Mouse (Mus musculus): Measurements from ENCODE around the gene Nmnat2. TPM values are rescaled to one million over a fixed set of nuclear protein-coding genes. Genes with fewer than 3 reads are reported as not detected.

Gene Nmnat2
- total RNA-seq, 1 experiment from 2014 or later = 0.09 TPM

- ATAC-seq (replicated peaks; ENCODE audit: low read depth, poor library complexity, severe bottlenecking) = no peak
These were observed 154.6 kb downstream of the Nmnat2 start for GRCm38 (mm10) chr1:153109346-153109745.

- ATAC-seq (replicated peaks; ENCODE audit: low read depth, poor library complexity, severe bottlenecking) = no peak
These were observed 155.0 kb downstream of the Nmnat2 start for GRCm38 (mm10) chr1:153109836-153110235.

- ATAC-seq (replicated peaks; ENCODE audit: low read depth, poor library complexity, severe bottlenecking) = no peak
These were observed 156.8 kb downstream of the Nmnat2 start for GRCm38 (mm10) chr1:153111596-153111995.

- peak; percentile 32; the same call in 1 of the 2 replicates for ATAC-seq (replicated peaks; ENCODE audit: low read depth, poor library complexity, severe bottlenecking)
These were observed 160.5 kb downstream of the Nmnat2 start for GRCm38 (mm10) chr1:153115315-153115714.

- ATAC-seq (replicated peaks; ENCODE audit: low read depth, poor library complexity, severe bottlenecking) = no peak
These were observed 165.8 kb downstream of the Nmnat2 start for GRCm38 (mm10) chr1:153120544-153120943.

GRCm38 (mm10) chr1:153121320-153121719 is 166.5 kb downstream of the Nmnat2 start:
- no peak for ATAC-seq (replicated peaks; ENCODE audit: low read depth, poor library complexity, severe bottlenecking)

GRCm38 (mm10) chr1:153122764-153123163 is 168.0 kb downstream of the Nmnat2 start:
- no peak for ATAC-seq (replicated peaks; ENCODE audit: low read depth, poor library complexity, severe bottlenecking)

- ATAC-seq (replicated peaks; ENCODE audit: low read depth, poor library complexity, severe bottlenecking) = no peak
These were observed 169.7 kb downstream of the Nmnat2 start for GRCm38 (mm10) chr1:153124502-153124901.

GRCm38 (mm10) chr1:153125287-153126275 is 170.8 kb downstream of the Nmnat2 start:
- ATAC-seq (replicated peaks; ENCODE audit: low read depth, poor library complexity, severe bottlenecking) = no peak

GRCm38 (mm10) chr1:153126491-153127381 is 171.9 kb downstream of the Nmnat2 start:
- ATAC-seq (replicated peaks; ENCODE audit: low read depth, poor library complexity, severe bottlenecking) = no peak

GRCm38 (mm10) chr1:153127622-153128021 is 172.8 kb downstream of the Nmnat2 start:
- no peak for ATAC-seq (replicated peaks; ENCODE audit: low read depth, poor library complexity, severe bottlenecking)

GRCm38 (mm10) chr1:153128780-153129179 is 174.0 kb downstream of the Nmnat2 start:
- no peak for ATAC-seq (replicated peaks; ENCODE audit: low read depth, poor library complexity, severe bottlenecking)

GRCm38 (mm10) chr1:153129992-153130713 is 175.4 kb downstream of the Nmnat2 start:
- ATAC-seq (replicated peaks; ENCODE audit: low read depth, poor library complexity, severe bottlenecking) = no peak

GRCm38 (mm10) chr1:153133865-153134781 is 179.3 kb downstream of the Nmnat2 start:
- no peak for ATAC-seq (replicated peaks; ENCODE audit: low read depth, poor library complexity, severe bottlenecking)

GRCm38 (mm10) chr1:153136647-153137046 is 181.9 kb downstream of the Nmnat2 start:
- no peak for ATAC-seq (replicated peaks; ENCODE audit: low read depth, poor library complexity, severe bottlenecking)

GRCm38 (mm10) chr1:153138486-153138885 is 183.7 kb downstream of the Nmnat2 start:
- no peak for ATAC-seq (replicated peaks; ENCODE audit: low read depth, poor library complexity, severe bottlenecking)

GRCm38 (mm10) chr1:153139635-153140034 is 184.8 kb downstream of the Nmnat2 start:
- no peak for ATAC-seq (replicated peaks; ENCODE audit: low read depth, poor library complexity, severe bottlenecking)

GRCm38 (mm10) chr1:153140265-153140664 is 185.5 kb downstream of the Nmnat2 start:
- ATAC-seq (replicated peaks; ENCODE audit: low read depth, poor library complexity, severe bottlenecking) = no peak

GRCm38 (mm10) chr1:153140747-153141228 is 186.0 kb downstream of the Nmnat2 start:
- ATAC-seq (replicated peaks; ENCODE audit: low read depth, poor library complexity, severe bottlenecking) = peak; percentile 63

All from common myeloid progenitor, adult 5-6 weeks (primary cell).